In the genomic region with DNA sequence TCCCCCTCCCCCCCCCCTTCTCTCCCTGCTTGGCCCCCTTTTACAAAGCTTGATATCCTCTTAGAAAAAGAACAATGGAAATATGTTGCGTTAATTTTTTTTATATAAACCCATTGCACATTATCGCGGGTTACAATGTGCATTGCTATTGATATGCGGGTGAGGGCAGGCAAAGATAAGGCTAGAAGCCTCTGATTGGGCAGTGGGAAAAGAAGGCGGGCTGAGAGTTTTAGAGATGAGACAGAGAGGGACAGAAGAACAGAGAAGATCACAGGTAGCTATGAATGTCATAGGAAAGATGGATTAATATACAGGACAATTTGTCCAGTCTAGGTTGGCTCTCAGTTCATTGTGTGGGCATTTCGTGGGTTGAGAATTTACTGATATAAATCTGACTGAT, we compare ENCODE assay signal across 22 mouse cellular contexts. TPM values are rescaled to one million over a fixed set of nuclear protein-coding genes. Genes with fewer than 3 reads are reported as not detected.
DNase-seq lines count a peak whose midpoint lies in the region; ATAC-seq and TF ChIP-seq lines count a peak whose summit lies in the region.
"Had no signal": no experiment of that assay in that cellular context is flagged by ENCODE, and none has a peak within 500 bp of the region (broad histone marks: within the 10 kb centered on the region; RNA-seq: fewer than 3 reads in every experiment).

No protein-coding gene starts in this region.

- TF ChIP-seq CTCF in liver, postnatal 0 days (IDR thresholded peaks at IDR 0.05; ENCODE audit: low read depth) = no peak

- no peaks in the 10 kb centered on the region for H3K27me3 ChIP-seq in intestine, embryonic 15.5 days (replicated peaks)
- H3K27me3 ChIP-seq in intestine, embryonic 16.5 days (replicated peaks; ENCODE audit: control insufficient read depth, insufficient read depth, low read length) = no peaks in the 10 kb centered on the region
- 0 out of 2 replicates have a peak, but pooled peaks cover 2% of the 10 kb centered on the region for H3K27me3 ChIP-seq in liver, postnatal 0 days (ENCODE audit: insufficient read depth, low read length)

- H3K27ac ChIP-seq in intestine, embryonic 15.5 days = no peak overlapping the region
- H3K27ac ChIP-seq in intestine, embryonic 16.5 days (ENCODE audit: low read length) = no peak overlapping the region
- no peak overlapping the region for H3K27ac ChIP-seq in liver, postnatal 0 days (ENCODE audit: low read depth)
- H3K27ac ChIP-seq: heart, adult 2 months; heart, embryonic 15.5 days; hindbrain, postnatal 0 days; kidney, postnatal 0 days; macrophage had no signal

- H3K4me3 ChIP-seq in intestine, embryonic 15.5 days (replicated peaks) = no peak overlapping the region
- H3K4me3 ChIP-seq in intestine, embryonic 16.5 days (ENCODE audit: low read length) = no peak overlapping the region
- H3K4me3 ChIP-seq in liver, postnatal 0 days (ENCODE audit: low read depth, low read length) = no peak overlapping the region
- H3K4me3 ChIP-seq: heart, adult 2 months; heart, embryonic 15.5 days had no signal

- peak; percentile 74 for DNase-seq in c-Kit-positive CD71-positive TER-119-negative erythroid progenitor cells, embryonic 14.5 days (ENCODE audit: low read depth)
- peak; percentile 65 for DNase-seq in liver
- DNase-seq in liver, postnatal 0 days = no peak
- no peak for DNase-seq in B cell, adult 2 months
- DNase-seq in adrenal gland, adult 8-10 months = no peak
- DNase-seq: gastrocnemius, postnatal 25 days; heart, adult 2 months; kidney, adult 18-20 months; layer of hippocampus, postnatal 36 days had no signal

- no peaks in the 10 kb centered on the region for H3K9me3 ChIP-seq in intestine, embryonic 15.5 days
- no peaks in the 10 kb centered on the region for H3K9me3 ChIP-seq in intestine, embryonic 16.5 days (ENCODE audit: control insufficient read depth, low read length)
- no peaks in the 10 kb centered on the region for H3K9me3 ChIP-seq in liver, postnatal 0 days (ENCODE audit: low read length)
- H3K9me3 ChIP-seq: heart, embryonic 15.5 days had no signal

- H3K36me3 ChIP-seq in intestine, embryonic 15.5 days = no peaks in the 10 kb centered on the region
- no peaks in the 10 kb centered on the region for H3K36me3 ChIP-seq in intestine, embryonic 16.5 days (ENCODE audit: control insufficient read depth, insufficient read depth, low read length)
- no peaks in the 10 kb centered on the region for H3K36me3 ChIP-seq in liver, postnatal 0 days (replicated peaks; ENCODE audit: insufficient read depth, low read length)
- H3K36me3 ChIP-seq: heart, embryonic 15.5 days had no signal

- 0 out of 2 replicates have a peak, but pooled peaks have one; percentile 8 for ATAC-seq in intestine, embryonic 15.5 days
- no peak for ATAC-seq in intestine, embryonic 16.5 days
- ATAC-seq in liver, postnatal 0 days = peak; percentile 70

- H3K4me1 ChIP-seq in intestine, embryonic 15.5 days (replicated peaks) = no peaks in the 10 kb centered on the region
- no peaks in the 10 kb centered on the region for H3K4me1 ChIP-seq in intestine, embryonic 16.5 days (ENCODE audit: control insufficient read depth, insufficient read depth, low read length)
- H3K4me1 ChIP-seq in liver, postnatal 0 days (ENCODE audit: insufficient read depth) = no peaks in the 10 kb centered on the region
- H3K4me1 ChIP-seq: heart, embryonic 15.5 days had no signal

- WGBS in intestine, embryonic 15.5 days = 46% methylated on average over 6 of the region's 6 CpGs
- WGBS in intestine, embryonic 16.5 days = 53% methylated on average over 6 of the region's 6 CpGs
- WGBS in liver, postnatal 0 days (ENCODE audit: insufficient replicate concordance) = 34% methylated on average over 6 of the region's 6 CpGs

- no peak overlapping the region for H3K4me2 ChIP-seq in intestine, embryonic 15.5 days (replicated peaks)
- no peak overlapping the region for H3K4me2 ChIP-seq in intestine, embryonic 16.5 days (ENCODE audit: low read depth, low read length)
- H3K4me2 ChIP-seq in liver, postnatal 0 days (ENCODE audit: low read depth, low read length) = peak overlapping the region; percentile 42
- H3K4me2 ChIP-seq: heart, embryonic 15.5 days had no signal

- H3K9ac ChIP-seq in intestine, embryonic 15.5 days = no peak overlapping the region
- no peak overlapping the region for H3K9ac ChIP-seq in intestine, embryonic 16.5 days (ENCODE audit: low read depth, low read length)
- no peak overlapping the region for H3K9ac ChIP-seq in liver, postnatal 0 days (replicated peaks)
- H3K9ac ChIP-seq: heart, embryonic 15.5 days had no signal

- TF ChIP-seq EP300 in liver, postnatal 0 days (IDR thresholded peaks at IDR 0.05; ENCODE audit: low read depth) = peak; percentile 87

RNA-seq across cellular contexts. Expression of a gene that starts 26.7 kb away (rescaled TPM):
- 0.08 and 0.11 TPM in 2 replicates for polyA plus RNA-seq in intestine, embryonic 15.5 days (2015; fragmentation: Nextera tagmentation; extraction: Ambion mirVana)
- 0.18 TPM in 1 of 2 replicates, not detected in the other for polyA plus RNA-seq in intestine, embryonic 16.5 days (2015; fragmentation: Nextera tagmentation; extraction: Ambion mirVana)
- polyA plus RNA-seq in liver, postnatal 0 days (2015; fragmentation: Nextera tagmentation; extraction: Ambion mirVana) = 0.09 and 0.19 TPM in 2 replicates
- total RNA-seq in adrenal gland, adult 8-10 months (2022) = under 1 TPM in 2 of 4 experiments, not detected in 2; 0.55 to 0.66 TPM
- total RNA-seq: layer of hippocampus, postnatal 36 days; left cerebral cortex, postnatal 25 days; neutrophil, adult 5-6 weeks had no signal
- polyA plus RNA-seq: activated CD4-positive, CD25-positive, alpha-beta regulatory T cell, adult 4 months; embryonic facial prominence, embryonic 11.5 days; heart, embryonic 15.5 days; limb, embryonic 14.5 days; macrophage had no signal

RNA-seq across cellular contexts. Expression of a gene that starts 33.8 kb away (rescaled TPM):
- not detected in 2 replicates for polyA plus RNA-seq in intestine, embryonic 15.5 days (2015; fragmentation: Nextera tagmentation; extraction: Ambion mirVana)
- polyA plus RNA-seq in intestine, embryonic 16.5 days (2015; fragmentation: Nextera tagmentation; extraction: Ambion mirVana) = 0.04 and 0.06 TPM in 2 replicates
- 0.02 TPM in 1 of 2 replicates, not detected in the other for polyA plus RNA-seq in liver, postnatal 0 days (2015; fragmentation: Nextera tagmentation; extraction: Ambion mirVana)
- not detected for total RNA-seq in adrenal gland, adult 8-10 months (2022)
- total RNA-seq: adrenal gland, postnatal 14 days; heart, postnatal 4 days; hindbrain, postnatal 0 days; neutrophil, adult 5-6 weeks had no signal
- polyA plus RNA-seq: activated CD4-positive, CD25-positive, alpha-beta regulatory T cell, adult 4 months; embryonic facial prominence, embryonic 11.5 days; heart, embryonic 15.5 days; macrophage had no signal

RNA-seq across cellular contexts. Expression of a gene that starts 44.5 kb away (rescaled TPM):
- 315 and 329 TPM in 2 replicates for polyA plus RNA-seq in intestine, embryonic 15.5 days (2015; fragmentation: Nextera tagmentation; extraction: Ambion mirVana)
- 589 and 886 TPM in 2 replicates for polyA plus RNA-seq in intestine, embryonic 16.5 days (2015; fragmentation: Nextera tagmentation; extraction: Ambion mirVana)
- 397 and 414 TPM in 2 replicates for polyA plus RNA-seq in liver, postnatal 0 days (2015; fragmentation: Nextera tagmentation; extraction: Ambion mirVana)
- 100 to 1,000 TPM in 1 of 4 experiments, 10 to 100 TPM in 3; 47.1 to 132 (median 70.1) TPM for total RNA-seq in adrenal gland, adult 8-10 months (2022)

Comparison
In these comparisons a context has a peak if more than half of its experiments do, and no peak if none do; other contexts are left out.
1. DNase-seq: peak in c-Kit-positive CD71-positive TER-119-negative erythroid progenitor cells, embryonic 14.5 days (single experiment) and liver (single experiment); none in liver, postnatal 0 days (single experiment), B cell, adult 2 months (0 of 2) and adrenal gland, adult 8-10 months (single experiment).